Mouse (Mus musculus) lung, adult 2 months (tissue): ENCODE measurements around the gene Sema3f. TPM values are rescaled to one million over a fixed set of nuclear protein-coding genes. Genes with fewer than 3 reads are reported as not detected.

ENCODE experiments used
- DNase-seq: peaks from one replicate; pipeline ENCODE4 v3.0.0; 2022
- H3K4me1 ChIP-seq: fragments of 200-500 bp; 2 replicates; pipeline ENCODE4 v1.6.1; 2011; ENCODE audit warnings: low read length; ENCODE audit not compliant: control insufficient read depth, insufficient read depth
- H3K4me3 ChIP-seq: fragments of 200-500 bp; replicated peaks from 2 replicates; pipeline ENCODE3; 2011; ENCODE audit warnings: low read depth, mild to moderate bottlenecking, control low read depth, low read length; ENCODE audit errors: extremely low read depth
- CTCF ChIP-seq: fragments of 200-500 bp; IDR thresholded peaks from 2 replicates; pipeline ENCODE4 v1.5.1; 2011; ENCODE audit warnings: mild to moderate bottlenecking, low read length, control low read depth; ENCODE audit not compliant: insufficient read depth
- POLR2A ChIP-seq: fragments of 200-500 bp; IDR thresholded peaks from 2 replicates; pipeline ENCODE4 v1.6.1; 2011; ENCODE audit warnings: low read depth, mild to moderate bottlenecking, control low read depth, low read length, borderline replicate concordance; ENCODE audit errors: extremely low read depth
- WGBS: fragments of 180-500 bp; shearing (Covaris S2); methylation state at CpG from one replicate; pipeline ENCODE4 v1.1.7; 2018; 5-methylcytosine and 5-hydroxymethylcytosine counted together
- polyA plus RNA-seq: library from polyadenylated mRNA; depleted of rRNA; stranded (reverse); fragments of >200 nt; gene quantifications from 2 replicates; pipeline ENCODE4 v1.2.3, GENCODE M21; 2012; rRNA removed

Gene Sema3f
- polyA plus RNA-seq, 1 experiment, result 318 TPM

- TF ChIP-seq POLR2A (peak; percentile 83; the same call in 1 of the 2 replicates), CTCF (no peak)
- DNase-seq, result peak; percentile 83
- Histone ChIP-seq H3K4me1 (peaks cover 51% of the 10 kb centered on the region), H3K4me3 (peak overlapping the region; percentile 87)
- WGBS, result 1% methylated on average over 33 of the region's 33 CpGs
Observed at GRCm38 (mm10) chr9:107633091-107633660, 77.1 kb downstream of the Sema3f start.

GRCm38 (mm10) chr9:107632478-107632877 lies 77.8 kb downstream of the Sema3f start:
- TF ChIP-seq POLR2A (peak; percentile 20; the same call in 1 of the 2 replicates), CTCF (no peak)
- peaks cover 58% of the 10 kb centered on the region for H3K4me1 ChIP-seq
- H3K4me3 ChIP-seq, result peak overlapping the region; percentile 87
- WGBS, result 15% methylated on average over 6 of the region's 6 CpGs
- peak; percentile 60 for DNase-seq

- DNase-seq, result no peak
- WGBS, result 80% methylated on average over 8 of the region's 8 CpGs
- no peak for TF ChIP-seq CTCF
- TF ChIP-seq POLR2A, result no peak
- no peak overlapping the region for H3K4me3 ChIP-seq
- peaks cover 60% of the 10 kb centered on the region for H3K4me1 ChIP-seq
Observed at GRCm38 (mm10) chr9:107631861-107632260, 78.4 kb downstream of the Sema3f start.

Other genes with a start within 250 kb of the Sema3f start
- 57.6 and 59.4 TPM in 2 replicates for gene Tmem115, start 176.5 kb downstream of the Sema3f start, polyA plus RNA-seq
- gene Cyb561d2, start 168.3 kb downstream of the Sema3f start, polyA plus RNA-seq, result 35.6 and 37.1 TPM in 2 replicates
- gene Nprl2, start 168.2 kb downstream of the Sema3f start, polyA plus RNA-seq, result 24.8 and 31.3 TPM in 2 replicates
- gene Zmynd10, start 163.2 kb downstream of the Sema3f start, polyA plus RNA-seq, result 12.8 and 13.2 TPM in 2 replicates
- gene Rassf1, start 158.9 kb downstream of the Sema3f start, polyA plus RNA-seq, result 43.7 and 45.5 TPM in 2 replicates
- gene Tusc2, start 147.2 kb downstream of the Sema3f start, polyA plus RNA-seq, result 46.0 and 46.7 TPM in 2 replicates
- 235 and 342 TPM in 2 replicates for gene Hyal2, start 142.5 kb downstream of the Sema3f start, polyA plus RNA-seq
- gene Hyal1, start 133.5 kb downstream of the Sema3f start, polyA plus RNA-seq, result 19.6 and 26.5 TPM in 2 replicates
- 87.8 and 91.9 TPM in 2 replicates for gene Naa80, start 131.6 kb downstream of the Sema3f start, polyA plus RNA-seq
- gene Hyal3, start 129.7 kb downstream of the Sema3f start, polyA plus RNA-seq, result 1.7 and 1.8 TPM in 2 replicates
- 41.5 and 41.8 TPM in 2 replicates for gene Ifrd2, start 122.8 kb downstream of the Sema3f start, polyA plus RNA-seq
- 81.0 and 95.6 TPM in 2 replicates for gene Sema3b, start 101.2 kb downstream of the Sema3f start, polyA plus RNA-seq
- gene Gnai2, start 75.1 kb downstream of the Sema3f start, polyA plus RNA-seq, result 844 and 991 TPM in 2 replicates
- gene Slc38a3, start 40.9 kb downstream of the Sema3f start, polyA plus RNA-seq, result 1.8 and 16.1 TPM in 2 replicates
- gene Gnat1, start 30.8 kb downstream of the Sema3f start, polyA plus RNA-seq, result 0.09 and 0.20 TPM in 2 replicates
- gene Rbm5, start 60.5 kb upstream of the Sema3f start, polyA plus RNA-seq, result 54.0 and 77.1 TPM in 2 replicates
- gene Rbm6, start 162.8 kb upstream of the Sema3f start, polyA plus RNA-seq, result 13.0 and 19.0 TPM in 2 replicates
- 29.4 and 31.7 TPM in 2 replicates for gene Mon1a, start 177.7 kb upstream of the Sema3f start, polyA plus RNA-seq
- 17.8 and 27.4 TPM in 2 replicates for gene Mst1r, start 196.4 kb upstream of the Sema3f start, polyA plus RNA-seq
- gene Actl11, start 218.0 kb upstream of the Sema3f start, polyA plus RNA-seq, result not detected in 2 replicates
- gene Camkv, start 225.2 kb upstream of the Sema3f start, polyA plus RNA-seq, result 0.06 and 0.09 TPM in 2 replicates
- 0.79 and 0.93 TPM in 2 replicates for gene Traip, start 239.7 kb upstream of the Sema3f start, polyA plus RNA-seq